Mouse (Mus musculus) lung, postnatal 4 days (tissue): ENCODE measurements around the gene Gzmm.
"Not testable (repeated sequence)": the region's sequence is repeated elsewhere in the genome, so short reads cannot be mapped to it uniquely, and the experiment has no call there.

Experiments
- DNase-seq, 2 experiments: peaks; one replicate each; pipeline ENCODE4 v3.0.0; 2021

Gzmm gene

GRCm38 (mm10) chr10:79681591-79682245, 7.1 kb upstream of the Gzmm start, which contains the start of gene Cdc34:
Gene Cdc34 (plus strand): TSS chr10:79682195.
- DNase-seq: peak; percentile 99 to 100

DNA sequence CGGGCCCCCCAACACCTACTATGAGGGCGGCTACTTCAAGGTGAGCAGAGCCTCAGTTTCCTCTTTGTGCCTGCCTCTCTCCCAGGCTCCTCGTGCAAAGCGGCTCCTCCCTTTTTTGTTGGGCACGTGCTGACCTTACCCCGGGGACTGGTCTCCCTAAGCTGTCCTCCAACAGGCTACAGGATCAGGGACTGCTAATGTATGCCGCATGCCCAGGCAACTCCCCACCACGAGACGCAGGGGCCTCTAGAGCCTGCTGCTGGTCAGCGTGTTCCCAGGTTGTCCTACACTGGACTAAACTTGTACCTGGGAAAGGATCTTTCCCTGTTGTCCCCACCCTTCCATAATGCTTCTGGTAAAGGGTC, 6.3 kb upstream of the Gzmm start:
- DNase-seq: peak; percentile 42 to 43

DNA sequence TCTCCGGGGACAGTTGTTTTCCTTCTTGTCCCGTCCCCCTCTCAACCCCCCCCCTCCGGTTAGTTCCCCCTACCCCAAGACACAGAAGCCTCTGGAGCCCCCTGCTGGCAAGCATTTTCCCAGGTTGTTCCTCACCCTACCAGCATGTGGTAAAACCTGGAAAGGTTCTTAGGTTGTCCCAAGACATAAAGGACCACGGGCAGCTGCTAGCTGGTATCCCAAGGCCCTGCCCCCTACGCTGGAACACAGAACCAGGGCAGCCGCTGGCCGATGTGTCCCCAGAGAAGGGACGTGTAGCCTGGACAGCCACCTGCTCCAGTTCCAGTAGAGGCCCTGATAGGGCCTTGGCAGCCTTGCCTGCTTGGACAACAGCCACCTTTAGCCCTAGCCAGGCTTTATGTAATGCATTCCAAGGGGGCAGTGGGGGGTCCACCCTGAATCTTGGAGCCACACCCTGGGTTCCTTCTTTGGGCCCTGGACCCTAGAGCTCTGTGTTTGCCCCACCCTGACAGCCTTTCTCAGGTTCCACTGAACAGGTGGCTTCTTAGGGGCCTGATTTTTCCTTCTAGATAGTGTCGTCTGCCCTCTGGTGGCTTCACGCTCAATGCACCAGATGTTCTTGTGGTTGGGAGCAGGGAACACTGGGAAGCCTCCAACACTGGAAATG, 5.8 kb upstream of the Gzmm start:
- DNase-seq: peak; percentile 64 to 76

DNA sequence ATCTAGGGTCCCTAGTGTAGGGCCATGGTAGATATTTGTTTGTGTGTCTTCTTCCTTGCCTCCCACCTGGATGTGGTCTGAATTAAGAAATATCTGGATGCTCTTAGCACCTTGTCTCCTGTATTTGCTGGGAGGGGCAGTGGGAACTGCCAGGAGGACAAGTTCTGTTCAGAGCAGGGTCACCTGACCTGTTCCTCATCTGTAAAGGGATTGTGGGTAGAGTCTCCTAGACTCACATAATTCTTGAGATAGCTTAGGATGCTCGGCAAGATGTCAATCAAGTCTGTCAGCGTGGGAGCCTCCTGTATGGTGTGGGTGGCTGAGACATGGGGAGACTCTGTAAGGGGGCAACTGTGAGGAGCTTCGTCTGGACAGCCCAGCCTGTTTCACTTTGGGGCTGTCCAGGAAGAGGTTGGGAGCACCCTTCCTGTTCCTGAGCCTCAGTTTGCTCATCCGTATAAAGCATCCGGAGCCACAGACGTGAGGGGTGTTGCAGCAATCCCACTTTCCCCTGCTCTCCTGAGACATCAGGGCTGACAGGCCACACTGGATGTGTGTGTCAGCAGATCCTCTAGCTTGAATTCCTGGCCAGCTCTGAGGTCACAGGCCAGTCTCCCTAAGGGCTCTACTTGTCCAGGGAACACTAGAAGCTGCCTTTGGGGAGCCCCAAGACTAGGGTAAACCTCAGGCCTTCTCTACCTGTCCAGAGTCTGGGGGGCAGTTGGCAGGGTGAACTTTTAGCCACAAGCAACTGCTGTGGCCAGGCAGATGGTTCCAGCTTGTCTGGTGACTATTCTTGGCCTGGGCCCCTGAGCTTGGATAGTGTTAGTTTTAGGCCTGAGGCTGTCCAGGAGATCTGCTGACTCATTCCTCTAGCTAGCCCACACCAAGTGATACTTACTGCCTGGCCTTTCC, 4.8 kb upstream of the Gzmm start:
- DNase-seq: no peak

- DNase-seq: no peak
Observed at GRCm38 (mm10) chr10:79684770-79685600, 3.8 kb upstream of the Gzmm start.

DNA sequence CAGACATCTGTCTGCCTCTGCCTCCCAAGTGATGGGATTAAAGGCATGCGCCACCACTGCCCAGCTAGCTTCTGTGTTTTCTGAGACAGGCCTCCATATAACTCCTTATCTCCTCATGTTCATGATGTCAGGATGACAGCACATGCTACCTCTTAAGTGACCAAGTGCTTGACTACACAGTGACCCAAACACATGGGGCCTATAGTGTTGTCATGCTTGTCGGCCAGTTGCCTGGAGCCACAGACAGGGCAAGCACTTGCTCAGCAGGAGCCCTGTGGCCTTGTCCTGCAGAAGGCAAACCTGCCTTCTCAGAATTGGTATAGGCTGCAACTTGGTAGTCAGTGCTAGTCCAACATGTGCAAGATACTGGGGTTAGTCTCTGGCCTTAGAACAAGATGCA, 2.6 kb upstream of the Gzmm start:
- DNase-seq: no peak

DNA sequence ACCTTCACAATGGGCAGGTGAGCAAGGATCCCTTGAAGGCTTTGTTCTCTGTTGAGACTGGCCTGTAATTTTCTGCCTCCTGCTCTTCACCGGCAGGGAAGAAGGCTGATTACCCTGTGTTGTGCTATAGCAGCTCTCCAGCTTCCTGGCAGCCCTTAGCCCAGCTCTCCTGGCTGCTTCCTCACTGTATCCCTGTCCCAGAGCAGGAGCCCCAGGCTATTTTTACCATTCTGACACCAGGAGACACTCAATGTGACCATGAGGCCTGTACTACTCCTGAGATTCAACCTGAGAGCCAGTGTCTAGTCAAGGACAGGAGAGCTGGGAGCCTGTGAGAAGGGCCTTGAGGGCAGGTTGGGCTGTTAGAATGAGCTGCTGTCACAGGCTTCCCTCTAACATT, 2.1 kb upstream of the Gzmm start:
- no peak for DNase-seq

- no peak for DNase-seq
Observed at GRCm38 (mm10) chr10:79687513-79687912, 1.3 kb upstream of the Gzmm start.

GRCm38 (mm10) chr10:79689178-79689577, 358 bp downstream of the Gzmm start:
- DNase-seq: peak in 1 of 2 experiments; percentile 3

GRCm38 (mm10) chr10:79691986-79692548, 3.2 kb downstream of the Gzmm start:
- no peak for DNase-seq

GRCm38 (mm10) chr10:79693580-79694378, 5.0 kb downstream of the Gzmm start:
- DNase-seq: no peak

DNA sequence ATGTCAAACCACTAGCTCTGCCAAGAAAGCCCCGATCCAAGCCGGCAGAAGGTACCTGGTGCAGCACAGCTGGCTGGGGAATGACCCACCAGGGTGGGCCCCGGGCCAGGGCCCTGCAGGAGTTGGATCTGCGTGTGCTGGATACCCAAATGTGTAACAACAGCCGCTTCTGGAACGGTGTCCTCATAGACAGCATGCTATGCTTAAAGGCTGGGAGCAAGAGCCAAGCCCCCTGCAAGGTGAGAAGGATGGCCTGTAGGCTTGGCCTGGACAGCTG, 5.5 kb downstream of the Gzmm start:
- DNase-seq: no peak

DNA sequence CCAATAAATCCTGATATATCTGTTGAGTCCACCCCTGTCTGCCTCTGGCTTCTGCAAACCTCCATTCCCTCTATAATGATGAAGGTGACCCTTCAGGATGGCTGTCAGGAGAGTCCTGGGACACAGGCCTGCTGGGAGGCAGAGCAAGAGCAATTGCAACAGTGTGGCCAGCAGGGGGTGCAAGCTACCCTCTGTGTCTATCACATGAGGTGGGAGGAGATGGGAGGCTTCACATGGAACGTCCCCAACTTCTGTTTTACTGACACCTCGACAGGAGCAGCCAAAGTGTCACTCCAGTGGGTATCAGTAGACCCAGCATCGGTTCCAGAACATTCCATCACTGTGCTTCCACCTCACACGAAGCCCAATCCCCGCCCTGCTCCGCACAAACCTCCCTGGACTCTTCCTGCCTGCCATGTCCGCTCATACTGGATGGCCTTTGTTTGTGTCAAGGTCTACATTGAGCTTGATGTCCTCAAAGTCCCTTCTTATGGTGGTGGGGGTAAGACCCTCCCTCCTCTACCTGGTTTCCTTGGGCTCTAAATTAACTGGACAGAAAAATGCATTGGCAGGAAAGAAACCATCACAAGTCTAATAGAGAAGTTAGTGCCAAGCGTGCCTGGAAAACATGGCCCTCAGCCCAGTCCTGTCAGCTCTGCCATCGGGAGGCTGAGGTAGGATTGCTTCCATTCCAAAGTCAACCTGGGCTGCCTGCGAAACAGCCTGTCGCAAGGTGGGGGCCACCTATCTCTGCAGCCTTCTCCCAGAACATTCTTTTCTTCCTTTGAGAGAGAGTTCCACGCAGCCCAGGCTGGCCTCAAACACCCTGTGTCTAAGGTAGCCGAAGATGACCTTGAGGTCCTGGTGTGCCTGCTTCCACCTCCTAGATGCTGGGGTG, 6.7 kb downstream of the Gzmm start:
- DNase-seq: peak; percentile 82 to 85

GRCm38 (mm10) chr10:79696129-79696651, 7.4 kb downstream of the Gzmm start:
- peak; percentile 46 to 56 for DNase-seq

DNA sequence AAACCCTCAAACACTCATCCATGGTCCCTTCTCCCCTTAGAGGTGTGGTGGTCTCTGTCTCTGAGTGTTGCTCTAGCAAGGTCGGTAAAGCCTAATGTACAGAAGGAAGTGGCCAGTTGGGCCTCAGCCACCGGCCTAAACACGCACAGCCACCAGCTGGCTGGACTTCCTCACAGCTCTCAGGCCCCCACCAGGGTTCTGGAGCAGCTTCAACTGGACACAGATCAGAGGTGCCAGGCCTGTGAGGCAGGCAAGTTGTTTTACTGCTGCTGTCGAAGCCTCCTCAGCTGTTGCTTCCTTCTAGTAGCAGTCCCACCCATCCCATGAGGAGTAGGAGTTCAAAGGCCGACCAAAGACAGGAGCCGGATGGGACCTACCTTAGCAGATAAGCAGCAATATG, 9.1 kb downstream of the Gzmm start:
- DNase-seq: peak; percentile 61 to 86

DNA sequence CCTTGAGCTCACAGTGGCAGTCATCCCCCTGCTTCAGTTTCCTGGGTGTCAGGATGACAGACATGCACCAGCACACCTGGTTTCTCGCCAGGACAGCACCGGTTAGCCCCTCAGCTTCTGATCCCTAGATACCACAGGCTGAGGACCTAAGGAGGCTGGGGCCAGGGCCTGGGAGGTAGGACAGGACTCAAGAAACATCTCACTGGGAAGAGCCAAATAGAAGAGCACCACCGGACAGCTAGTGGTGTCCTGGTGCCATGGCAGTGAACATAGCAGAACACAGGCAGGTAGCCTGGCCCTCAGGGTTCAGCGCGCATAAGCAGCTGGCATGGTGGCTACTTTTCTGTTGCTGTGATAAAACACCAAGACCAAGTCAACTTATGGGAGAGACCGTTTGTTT, 9.6 kb downstream of the Gzmm start:
- no peak for DNase-seq

DNA sequence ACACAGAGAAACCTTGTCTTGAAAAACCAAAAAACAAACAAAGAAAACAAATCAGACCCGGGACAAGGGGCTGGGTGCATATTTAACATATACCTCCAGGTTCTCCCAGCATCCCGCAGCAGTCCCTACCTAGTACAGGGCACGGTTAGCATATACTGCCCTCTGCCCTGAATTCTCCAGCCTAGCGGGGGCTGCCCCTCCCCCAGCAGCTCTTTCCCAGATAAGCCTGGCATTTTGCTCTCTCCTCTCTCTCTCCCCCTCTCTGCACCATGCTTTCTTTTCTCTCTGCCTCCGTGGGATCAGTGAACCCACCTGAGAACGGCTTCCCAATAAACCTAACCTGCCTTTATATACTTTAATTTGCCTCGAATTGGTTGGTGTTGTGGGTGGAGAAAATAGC, 11.9 kb downstream of the Gzmm start:
- DNase-seq: no peak

DNA sequence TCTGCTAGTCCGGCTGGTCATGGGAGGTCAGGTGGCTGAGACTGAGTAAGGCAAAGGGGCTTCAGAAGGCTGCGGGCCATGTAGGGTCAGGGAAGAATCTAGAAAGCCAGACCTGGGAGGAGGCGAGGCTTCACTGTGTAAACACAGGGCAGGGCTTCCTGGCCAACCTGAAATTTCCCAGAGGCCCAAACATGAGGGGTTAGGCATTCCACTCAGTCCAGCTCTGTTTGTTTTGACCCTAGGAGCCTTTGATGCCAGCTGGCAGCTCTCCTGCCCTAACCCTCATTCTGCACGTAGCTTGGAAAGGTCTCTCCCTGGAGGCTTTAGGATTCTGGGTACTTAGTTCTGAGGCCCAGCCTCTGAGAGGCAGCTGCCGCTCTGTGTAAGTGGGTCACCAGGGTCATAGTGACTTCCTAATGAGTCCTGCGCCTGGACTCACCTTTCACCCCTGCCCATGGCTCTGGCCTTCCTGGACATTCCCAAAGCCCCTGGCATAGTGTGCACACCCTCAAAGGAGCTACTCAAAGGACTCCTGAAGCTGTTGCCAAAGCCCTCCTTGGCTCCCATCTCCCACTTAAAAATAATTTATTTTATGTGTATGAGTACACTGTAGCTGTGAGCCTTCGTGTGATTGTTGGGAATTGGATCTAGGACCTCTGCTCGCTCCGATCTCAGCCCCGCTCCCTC, 12.8 kb downstream of the Gzmm start:
- DNase-seq: peak; percentile 76 to 90

- DNase-seq: not testable (repeated sequence)
Observed at GRCm38 (mm10) chr10:79702970-79703369, 14.2 kb downstream of the Gzmm start.

DNA sequence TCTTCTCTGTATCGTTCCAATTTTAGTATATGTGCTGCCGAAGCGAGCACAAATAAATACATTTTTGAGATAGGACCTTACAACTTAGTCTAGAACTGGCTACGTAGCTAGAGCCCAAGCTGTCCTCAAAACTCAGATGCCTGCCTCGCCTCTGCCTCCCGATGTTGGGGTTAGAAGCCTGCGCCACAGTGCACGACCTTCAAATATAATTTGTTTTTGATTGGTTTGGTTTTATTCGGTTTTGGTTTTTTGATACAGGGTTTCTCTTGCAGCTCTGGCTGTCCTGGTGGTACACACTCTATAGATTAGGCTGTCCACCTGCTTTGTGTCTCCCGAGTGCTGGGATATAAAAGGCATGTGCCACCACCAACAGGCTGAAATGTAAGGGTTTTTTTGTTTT, 14.7 kb downstream of the Gzmm start:
- no peak for DNase-seq
